Mouse (Mus musculus) NIH3T3 (cell line): ENCODE data around the gene Dazap1.
"Not testable (repeated sequence)": the region's sequence is repeated elsewhere in the genome, so short reads cannot be mapped to it uniquely, and the experiment has no call there.

Experiments used
- DNase-seq: peaks from one replicate; pipeline ENCODE4 v3.0.0-alpha.2; 2012; ENCODE audit warnings: low read depth

The Dazap1 gene

GRCm38 (mm10) chr10:80260642-80261584 lies at the start of gene Dazap1, which contains the start of gene Gamt:
Gene Dazap1, plus strand, starts transcription at chr10:80261486.
Gene Gamt, minus strand, starts transcription at chr10:80261012.
- peak; percentile 100 for DNase-seq

DNA sequence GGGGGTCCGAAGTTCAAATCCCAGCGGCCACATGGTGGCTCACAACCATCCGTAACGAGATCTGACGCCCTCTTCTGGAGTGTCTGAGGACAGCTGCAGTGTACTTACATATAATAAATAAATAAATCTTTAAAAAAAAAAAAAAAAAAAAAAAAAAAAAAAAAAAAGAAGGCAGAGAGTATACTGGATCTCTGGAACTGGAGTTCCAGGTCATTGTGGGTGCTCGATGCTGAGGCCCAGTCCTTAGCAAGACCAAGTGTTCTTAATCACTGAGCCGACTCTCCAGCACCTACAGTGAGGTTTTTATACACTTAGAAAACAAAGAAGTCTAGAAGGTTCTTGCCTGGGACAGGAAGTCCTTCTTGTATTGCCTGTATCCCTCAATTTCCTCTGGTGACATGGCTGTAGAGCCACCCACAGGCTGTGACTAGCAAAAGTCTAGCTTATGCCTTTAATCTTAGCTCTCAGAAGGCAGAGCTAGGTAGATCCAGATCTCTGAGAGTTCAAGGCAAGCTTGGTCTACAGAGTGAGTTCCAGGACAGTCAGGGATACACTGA lies 49.7 kb upstream of the Dazap1 start:
- not testable (repeated sequence) for DNase-seq

DNA sequence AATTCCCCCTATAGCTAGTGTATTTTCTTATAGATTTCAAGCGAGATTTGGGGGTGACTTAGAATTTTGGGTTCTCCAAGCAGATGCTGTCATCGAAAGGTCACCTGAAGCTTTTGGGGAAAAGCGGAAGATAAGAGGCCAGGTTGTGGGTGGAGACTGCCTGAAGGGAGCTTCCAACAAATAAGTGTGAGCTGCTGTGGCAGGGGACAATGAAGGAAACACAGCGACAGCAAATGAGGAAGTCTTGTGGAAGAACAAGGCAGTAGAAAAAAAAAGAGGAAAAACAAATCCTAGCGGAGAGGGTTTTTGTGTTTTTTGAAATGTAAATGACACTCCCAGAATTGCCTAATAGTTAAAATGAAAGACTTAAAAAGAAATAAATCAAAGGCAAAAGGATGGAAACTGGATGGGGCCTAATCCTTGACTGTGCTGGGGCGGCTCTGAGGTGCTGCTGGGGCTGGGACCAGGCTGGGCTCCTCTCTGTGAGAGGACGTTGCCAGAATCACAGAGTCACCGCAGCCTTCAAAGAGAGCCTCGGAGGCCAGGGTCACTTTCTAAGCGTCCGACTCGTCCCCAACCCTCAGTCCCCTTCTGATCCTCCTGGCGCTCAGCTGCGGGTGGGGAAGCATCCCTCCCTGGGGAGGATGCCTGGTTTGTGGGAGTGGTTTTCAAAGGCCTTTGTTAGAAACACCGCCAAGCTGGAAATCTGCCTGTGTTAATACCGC lies 46.1 kb upstream of the Dazap1 start:
- no peak for DNase-seq

GRCm38 (mm10) chr10:80220676-80221075 lies 40.6 kb upstream of the Dazap1 start:
- DNase-seq: no peak

DNA sequence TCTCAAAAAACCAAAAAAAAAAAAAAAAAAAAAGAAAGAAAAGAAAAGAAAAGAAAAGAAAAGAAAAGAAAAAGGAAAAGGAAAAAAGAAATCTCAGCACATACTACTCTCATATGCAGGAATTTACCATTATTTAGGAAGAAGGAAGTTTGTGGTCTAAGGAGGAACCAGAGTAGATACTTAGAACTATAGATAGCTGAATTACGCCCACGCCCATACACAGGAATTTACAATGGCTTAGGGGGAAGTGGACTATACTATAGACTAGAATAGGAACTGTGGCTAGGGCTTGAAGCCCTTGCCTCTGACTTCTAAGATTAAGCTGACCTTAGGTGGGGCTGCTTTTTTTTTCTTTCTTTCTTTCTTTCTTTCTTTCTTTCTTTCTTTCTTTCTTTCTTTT lies 38.1 kb upstream of the Dazap1 start:
- DNase-seq: not testable (repeated sequence)

DNA sequence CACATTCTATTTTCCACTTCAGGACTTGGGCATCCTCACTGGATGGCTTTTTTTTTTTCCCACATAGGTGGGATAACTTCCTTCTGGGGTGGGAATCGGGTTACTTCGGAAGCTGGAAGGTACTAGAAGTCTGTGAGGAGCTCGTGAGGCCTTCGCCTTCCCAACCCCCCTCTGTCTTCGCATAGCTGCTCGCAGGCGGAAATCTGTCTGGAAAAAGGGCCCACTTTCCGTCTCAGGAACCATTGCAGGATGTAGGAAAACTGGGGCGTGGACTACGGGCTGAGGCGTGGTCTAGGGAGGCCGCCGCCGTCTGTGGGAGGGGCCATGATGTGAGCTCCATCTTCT lies 35.2 kb upstream of the Dazap1 start:
- DNase-seq: no peak

DNA sequence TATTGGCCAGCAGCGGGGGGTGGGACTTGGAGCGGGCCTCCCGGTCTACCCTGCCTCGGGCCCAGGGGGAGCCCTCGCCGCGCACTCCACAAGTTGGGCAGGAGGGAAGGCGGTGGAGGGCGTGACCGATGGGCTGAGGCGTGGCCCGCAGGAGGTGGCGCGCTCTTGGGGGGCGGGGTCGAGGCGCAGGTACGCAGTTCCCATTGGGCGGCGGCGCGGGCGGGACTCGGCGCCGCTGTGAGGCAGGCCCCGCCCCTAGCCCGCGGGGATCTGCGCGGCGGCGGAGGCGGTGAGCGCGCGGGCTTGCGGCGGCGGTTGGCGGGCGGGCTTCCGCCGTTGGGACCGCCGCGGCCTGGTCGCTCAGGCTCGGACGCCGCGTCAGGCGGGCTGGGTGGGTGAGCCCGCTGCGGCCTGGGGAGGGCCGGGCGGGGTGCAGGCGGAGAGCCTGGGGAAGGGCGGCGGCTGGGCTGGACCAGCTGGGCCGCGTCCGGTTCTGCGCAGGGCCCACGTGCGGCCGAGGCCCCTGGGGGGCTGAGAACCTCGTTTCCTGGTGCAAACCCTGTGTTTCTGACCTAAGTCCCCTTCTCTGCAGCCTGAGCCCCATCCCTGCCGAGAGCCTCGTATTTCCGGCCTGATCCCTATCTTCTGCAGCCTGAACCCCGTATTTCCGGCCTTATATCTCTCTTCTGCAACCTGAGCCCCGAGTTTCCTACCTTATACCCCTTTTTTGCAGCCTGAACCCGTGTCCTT lies 34.7 kb upstream of the Dazap1 start, which contains the start of gene Mum1:
Gene Mum1, plus strand, starts transcription at position 19 of the 750 bp plus-strand sequence.
- DNase-seq: peak; percentile 100

- no peak for DNase-seq
Measured at GRCm38 (mm10) chr10:80227166-80227539, 34.1 kb upstream of the Dazap1 start.

DNA sequence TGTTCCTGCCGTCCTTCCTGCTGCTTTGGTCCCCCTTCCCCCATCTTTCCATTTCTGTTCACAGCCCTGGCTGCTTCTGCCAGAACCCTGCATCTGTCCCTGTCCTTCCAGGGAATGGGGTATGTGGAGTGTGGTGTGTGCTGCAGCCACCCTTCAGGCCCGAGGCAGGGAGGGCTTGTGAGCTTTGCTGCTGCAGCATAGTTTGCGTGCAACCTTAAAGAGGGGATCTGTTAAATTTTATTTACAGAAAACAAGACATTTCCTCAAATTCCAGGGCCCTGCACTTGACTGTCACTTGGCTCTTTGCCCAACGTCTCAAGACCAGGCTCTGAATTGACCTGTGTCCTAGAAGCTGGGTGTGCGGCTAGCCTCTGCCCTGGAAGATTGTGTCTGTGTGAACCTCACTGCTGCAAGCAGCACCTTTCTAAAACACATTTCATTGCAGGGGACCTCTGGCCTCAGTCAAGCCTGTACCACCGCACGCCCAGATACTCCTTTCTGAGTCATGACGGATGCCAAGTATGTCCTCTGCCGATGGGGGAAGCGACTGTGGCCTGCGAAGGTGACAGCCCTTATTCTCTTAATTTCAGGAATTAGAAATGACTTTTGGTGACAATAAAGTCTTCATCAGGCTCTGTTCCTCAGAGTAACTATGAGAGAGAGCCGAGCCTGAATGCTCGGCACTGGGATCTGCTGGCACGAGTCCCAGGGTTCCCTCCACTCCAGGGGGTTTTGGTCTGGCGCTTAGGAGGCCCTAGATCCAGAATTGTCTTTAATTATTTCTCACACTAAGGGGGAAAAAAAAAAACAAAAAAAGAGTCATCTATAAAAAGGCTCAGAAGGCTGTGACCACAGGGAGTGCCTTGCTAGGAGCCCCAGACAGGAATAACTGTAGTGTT lies 33.2 kb upstream of the Dazap1 start:
- no peak for DNase-seq

GRCm38 (mm10) chr10:80236145-80236825 lies 25.0 kb upstream of the Dazap1 start:
- DNase-seq: no peak

- no peak for DNase-seq
Measured at GRCm38 (mm10) chr10:80237020-80237419, 24.3 kb upstream of the Dazap1 start.

DNA sequence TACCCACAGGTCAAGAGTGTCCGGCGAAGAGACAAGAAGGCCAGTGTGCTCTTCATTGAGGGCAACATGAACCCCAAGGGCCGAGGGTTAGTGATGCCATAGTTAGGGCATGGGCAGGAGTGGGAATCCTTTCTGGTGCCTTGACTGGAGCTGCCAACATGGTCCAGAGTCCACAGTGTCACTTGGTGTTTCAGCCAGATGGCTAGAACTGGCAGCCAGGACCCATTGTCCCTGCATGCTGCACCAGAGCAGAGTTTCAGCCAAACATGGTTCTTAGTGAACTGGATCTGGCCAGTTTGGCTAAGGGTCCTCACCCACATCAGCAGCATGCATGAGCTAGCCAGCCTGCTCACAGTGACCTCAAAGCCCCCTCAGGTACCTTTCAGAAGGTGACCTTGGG lies 23.0 kb upstream of the Dazap1 start:
- DNase-seq: no peak

- DNase-seq: no peak
Measured at GRCm38 (mm10) chr10:80239791-80240190, 21.5 kb upstream of the Dazap1 start.

DNA sequence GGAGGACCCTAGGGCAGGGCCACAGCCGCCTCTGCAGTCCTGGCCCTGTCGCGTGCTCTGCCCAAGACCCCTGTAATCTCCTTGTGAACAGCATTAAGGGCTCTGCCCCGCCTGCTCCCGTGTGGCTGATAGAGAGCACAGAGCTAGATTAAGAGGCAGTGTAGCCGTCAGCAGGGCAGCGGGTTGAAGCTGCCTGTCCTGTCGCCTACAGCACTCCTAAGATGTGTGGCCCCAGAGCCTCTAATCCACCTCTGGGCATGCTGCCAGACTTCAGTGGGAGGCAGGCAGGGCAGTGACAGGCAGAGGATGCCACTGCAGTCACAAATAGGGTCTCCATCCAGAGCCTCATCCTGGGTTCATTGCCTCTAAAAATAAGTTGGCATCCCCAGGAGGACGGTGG lies 19.2 kb upstream of the Dazap1 start:
- DNase-seq: no peak

DNA sequence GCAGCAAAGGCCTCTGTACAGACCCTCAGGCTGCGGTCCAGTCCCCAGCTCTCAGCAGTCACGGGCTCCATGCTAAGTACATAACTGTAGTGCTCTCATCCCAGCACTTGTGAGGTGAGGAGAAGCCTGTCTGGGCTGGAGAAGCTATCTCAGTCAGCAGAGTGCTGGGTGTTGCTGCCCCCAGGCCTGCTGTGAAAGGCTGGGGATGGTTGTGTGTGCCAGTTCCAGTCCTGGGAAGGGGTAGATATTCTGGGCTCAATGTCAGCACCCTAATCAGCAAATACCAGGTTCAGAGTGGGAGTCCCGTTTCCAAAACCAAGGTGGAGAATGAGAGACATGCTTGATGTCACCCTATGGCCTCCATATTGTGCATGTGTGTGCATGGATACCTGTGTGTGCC lies 18.7 kb upstream of the Dazap1 start:
- DNase-seq: no peak

- DNase-seq: peak; percentile 81
Measured at GRCm38 (mm10) chr10:80244791-80245399, 16.4 kb upstream of the Dazap1 start.

DNA sequence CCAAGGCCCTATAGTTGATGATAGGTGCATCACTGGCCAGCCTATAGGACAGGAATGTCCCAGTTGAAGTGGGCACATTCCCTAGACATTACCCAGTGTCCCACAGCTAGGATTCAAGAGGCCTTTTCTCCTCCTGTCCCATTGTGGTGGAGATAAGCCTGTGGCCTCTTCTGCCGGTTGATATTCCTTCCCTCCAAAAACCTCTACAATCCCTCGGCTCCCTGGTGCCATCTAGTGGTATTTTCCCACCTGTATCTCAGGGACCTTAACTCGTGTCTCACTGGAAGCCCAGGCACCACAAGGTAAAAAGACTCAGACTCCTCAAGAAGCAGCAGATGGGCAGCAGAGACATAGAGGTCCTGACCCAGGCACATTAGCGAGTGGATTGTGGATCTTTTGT lies 15.7 kb upstream of the Dazap1 start:
- DNase-seq: peak; percentile 94

GRCm38 (mm10) chr10:80247849-80248248 lies 13.4 kb upstream of the Dazap1 start:
- DNase-seq: peak; percentile 70

DNA sequence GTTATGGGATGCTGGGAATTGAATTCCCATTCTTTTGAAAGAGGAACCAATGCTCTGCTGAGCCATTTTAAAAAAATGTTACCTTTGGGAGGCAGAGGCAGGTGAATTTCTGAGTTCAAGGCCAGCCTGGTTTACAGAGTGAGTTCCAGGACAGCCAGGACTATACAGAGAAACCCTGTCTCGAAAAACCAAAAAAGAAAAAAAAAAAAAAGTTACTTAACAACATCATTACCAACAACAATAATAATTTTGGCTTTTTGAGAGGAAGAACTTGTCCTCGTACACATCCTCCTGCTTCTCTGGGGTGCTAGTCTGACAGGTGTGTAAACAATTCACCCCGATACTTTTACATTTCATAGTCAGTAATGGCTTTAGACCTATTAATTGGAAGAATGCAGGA lies 12.8 kb upstream of the Dazap1 start:
- DNase-seq: not testable (repeated sequence)
